Mouse (Mus musculus) adrenal gland, postnatal 25 days (tissue): Measurements from ENCODE around the gene Ablim2. TPM values are rescaled to one million over a fixed set of nuclear protein-coding genes. Genes with fewer than 3 reads are reported as not detected.
A peak's percentile ranks its signal among the peaks of the same experiment; 100 is the strongest.

Experiments
- DNase-seq: peaks from one replicate; pipeline ENCODE4 v3.0.0; 2021; ENCODE audit warnings: mixed read lengths
- total RNA-seq: library from RNA; stranded (reverse); gene quantifications from 2 replicates; pipeline ENCODE4 v1.2.3, GENCODE M21; 2021

The Ablim2 gene
- total RNA-seq, 1 experiment from 2014 or later = 7.8 TPM

DNA sequence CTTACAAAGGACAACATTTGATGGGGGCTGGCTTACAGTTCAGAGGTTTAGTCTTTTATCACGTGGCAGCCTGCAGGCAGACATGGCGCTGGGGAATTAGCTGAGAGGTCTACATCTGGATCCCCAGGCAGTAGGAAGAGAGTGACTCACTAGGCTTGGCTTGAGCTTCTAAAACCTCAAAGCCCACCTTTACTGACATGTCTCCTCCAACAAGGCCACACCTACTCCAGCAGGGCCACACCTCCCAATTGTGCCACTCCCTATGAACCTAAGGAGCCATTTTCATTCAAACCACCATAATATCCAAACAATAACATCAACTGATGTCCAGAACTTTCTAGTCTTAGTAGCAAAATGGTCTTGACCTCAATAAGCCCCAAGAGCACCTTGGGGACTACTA, 12.6 kb downstream of the Ablim2 start:
- no peak for DNase-seq

DNA sequence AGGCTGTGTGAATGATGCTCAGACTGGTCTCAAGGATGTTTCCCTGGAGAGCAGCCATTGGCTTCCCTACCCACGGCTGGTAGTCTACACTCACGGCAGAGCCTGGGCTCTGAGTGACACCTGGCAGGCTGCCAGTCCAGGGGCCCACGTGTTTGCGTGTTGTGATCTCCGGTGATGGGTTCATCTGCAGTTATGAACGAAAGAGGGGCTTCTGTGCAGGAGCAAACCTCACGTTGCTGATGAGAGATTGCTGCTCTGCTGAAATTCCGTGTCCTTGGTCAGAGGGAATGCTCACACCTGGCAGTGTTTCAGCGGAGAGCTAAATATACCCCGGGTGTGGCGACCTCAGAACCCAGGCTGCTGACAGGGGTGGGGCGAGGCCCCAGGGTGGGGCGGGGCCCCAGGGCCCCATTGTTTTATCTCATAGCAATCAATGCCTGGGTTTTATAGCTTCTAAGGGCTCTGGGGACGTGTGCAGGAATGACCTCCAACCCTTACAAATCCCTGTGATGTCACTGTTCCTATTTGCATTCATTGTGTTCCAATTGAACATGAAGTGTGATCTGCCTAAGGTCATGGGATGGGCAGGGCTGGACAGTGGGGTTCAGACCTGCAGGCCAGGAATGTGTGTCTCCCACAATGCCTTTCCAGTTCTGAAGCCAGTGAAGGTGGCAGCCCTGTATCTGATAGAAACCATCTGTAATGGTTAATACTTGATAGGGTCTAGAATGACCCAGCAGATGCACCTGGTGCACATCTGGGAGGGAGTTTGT, 13.4 kb downstream of the Ablim2 start:
- peak; percentile 74 for DNase-seq

DNA sequence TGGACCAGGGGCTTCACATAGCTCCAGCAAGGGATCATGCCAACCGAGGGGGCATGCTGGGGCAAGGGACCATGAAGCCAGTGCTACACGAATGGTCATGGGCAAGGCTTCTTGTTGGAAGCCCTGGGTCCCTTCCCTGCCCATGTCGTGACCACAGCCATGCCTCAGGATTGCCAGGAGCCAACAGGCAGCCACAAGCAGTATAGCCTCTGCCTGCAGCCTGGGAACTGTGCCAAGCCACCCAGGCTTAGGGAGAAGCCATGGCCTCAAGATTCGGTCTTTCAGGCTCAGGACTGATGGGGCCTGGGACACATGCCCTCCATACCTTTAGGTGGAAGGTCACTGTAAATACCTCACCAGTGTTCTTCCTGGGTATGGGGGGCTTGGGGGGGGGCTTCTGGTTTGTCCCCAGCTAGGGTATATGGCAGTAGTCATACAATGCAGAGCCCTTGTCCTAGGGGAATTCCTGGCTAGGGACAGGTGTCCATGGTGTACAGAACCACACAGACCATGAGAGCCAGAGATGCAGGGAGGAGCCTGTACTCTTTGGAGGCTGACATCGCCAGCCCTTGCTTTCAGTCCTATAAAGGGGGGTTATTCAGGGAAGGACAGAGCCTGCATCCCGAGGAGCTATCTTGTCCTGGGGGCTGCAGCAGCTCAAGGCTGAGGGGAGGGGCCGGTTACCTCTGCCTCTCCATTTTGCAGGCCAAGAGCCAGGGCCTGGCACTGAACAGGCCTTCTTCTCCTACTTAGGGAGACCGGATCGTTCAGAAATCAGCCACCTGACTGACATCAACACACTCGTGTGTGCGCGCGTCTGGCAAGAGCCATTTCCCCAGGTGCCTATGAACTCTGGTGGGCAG, 15.8 kb downstream of the Ablim2 start:
- DNase-seq = peak; percentile 70

DNA sequence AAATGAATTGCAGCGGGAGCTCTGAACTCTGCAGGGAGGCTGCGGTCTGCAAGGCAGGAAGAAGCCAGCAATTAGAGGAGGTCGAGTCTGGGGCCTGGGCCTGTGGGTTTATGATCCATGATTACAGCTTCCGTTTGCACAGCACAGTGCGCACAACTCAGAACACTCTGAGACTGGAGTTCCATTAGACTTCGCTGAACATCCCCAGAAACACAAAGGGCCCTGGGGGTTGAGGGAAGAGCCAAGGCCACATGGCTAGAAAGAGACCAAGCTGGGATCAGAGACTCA, 16.4 kb downstream of the Ablim2 start:
- DNase-seq = no peak

DNA sequence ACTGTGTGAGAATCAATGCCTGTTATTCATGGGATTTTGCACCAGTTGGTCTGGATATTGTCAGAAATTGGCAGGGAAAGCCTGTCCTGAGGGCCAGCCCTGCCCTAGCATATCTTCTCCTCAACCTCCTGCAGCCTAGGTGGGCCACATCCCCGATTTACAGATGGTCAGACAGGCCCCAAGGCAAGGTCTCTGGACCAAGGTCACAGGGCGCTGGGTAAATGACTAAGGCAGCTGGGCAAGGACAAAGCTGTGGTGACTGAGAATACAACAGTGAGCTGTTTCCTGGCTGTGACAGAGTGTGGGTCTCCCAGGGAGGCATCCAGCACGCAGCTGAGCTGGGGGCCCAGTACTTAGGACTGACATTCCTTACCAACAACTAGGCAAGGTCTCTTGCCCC, 23.4 kb downstream of the Ablim2 start:
- peak; percentile 32 for DNase-seq

DNA sequence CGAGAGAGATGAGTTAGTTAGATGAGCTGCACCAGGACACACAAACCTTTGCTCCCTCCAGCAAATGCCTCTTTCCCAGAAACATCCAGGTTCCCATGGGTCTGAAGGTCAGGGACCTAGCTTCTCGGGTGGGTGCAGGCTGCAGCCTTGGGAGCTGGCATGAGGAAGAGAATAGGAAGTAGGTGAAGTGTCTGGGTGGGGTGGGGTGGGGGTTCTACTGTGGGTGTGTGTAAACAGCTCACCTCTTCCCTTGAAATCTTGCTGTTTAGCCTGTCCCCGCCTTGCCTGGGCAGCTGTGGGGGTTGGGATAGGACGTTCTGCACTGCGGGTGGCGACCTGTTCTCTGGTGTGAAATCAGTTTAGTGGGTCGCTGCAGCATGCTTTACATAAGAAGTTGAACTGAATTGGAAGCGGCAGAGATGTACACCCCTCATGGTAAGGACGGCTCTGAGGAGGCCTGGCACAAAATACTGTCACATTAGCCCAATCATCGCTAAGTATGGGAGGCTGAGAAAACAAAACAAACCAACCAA, 25.0 kb downstream of the Ablim2 start:
- DNase-seq = no peak

DNA sequence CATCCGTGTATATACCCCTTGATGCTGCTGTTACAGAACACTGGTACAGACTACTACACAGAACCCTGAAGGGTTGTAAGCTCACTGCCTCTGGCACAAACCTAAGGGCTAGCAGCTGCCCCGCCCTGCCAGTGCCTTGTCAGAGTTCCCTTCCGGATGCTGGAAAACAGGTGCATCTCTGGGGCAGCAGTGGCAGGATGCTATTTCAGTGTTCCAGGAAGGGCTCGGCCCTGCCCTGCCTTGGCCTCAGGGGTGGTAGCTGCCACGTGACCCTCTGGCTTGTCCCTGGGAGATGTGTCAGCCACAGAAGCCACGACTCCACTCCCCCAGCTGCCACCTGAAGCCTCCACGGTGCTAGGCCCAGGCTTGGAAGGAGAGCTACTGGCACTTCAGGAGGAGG, 28.2 kb downstream of the Ablim2 start:
- no peak for DNase-seq

DNA sequence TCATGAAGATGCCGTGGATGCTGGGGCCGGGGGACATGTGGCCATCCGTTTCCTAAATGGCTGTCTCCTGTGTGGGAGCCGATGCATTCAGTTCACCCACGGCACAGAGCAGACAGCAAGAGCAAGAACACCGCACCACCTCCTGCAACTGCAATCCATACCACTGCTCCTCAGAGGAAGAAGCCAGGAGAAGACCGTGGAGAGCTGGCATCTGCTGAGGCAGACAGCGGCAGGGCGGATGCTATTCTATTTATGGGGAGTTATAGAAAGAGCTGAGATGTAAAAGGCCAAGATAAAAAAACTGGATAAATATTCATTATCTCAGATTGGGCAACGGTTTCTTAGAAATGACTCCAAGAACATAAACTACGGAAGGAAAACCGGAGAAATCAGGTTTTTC, 30.2 kb downstream of the Ablim2 start:
- no peak for DNase-seq

DNA sequence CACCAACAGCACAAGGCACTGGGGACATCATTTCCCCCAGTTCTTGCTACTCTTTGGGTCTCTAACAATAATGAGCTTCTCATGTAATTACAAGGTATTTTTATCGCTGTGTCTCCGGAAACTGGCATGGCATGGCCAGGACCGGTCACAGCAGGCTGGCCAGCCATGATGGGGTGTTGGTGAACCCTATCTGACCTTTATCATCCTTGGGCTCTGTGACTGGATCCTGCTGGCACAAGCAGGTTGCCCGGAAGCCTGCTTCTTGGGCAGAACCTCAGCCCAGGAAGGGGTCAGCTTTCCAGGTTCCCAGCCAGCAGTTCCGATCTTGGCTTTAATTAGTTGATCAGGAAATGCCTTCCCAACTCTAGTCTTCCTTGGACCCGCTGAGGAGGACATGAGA, 31.0 kb downstream of the Ablim2 start:
- DNase-seq = no peak

DNA sequence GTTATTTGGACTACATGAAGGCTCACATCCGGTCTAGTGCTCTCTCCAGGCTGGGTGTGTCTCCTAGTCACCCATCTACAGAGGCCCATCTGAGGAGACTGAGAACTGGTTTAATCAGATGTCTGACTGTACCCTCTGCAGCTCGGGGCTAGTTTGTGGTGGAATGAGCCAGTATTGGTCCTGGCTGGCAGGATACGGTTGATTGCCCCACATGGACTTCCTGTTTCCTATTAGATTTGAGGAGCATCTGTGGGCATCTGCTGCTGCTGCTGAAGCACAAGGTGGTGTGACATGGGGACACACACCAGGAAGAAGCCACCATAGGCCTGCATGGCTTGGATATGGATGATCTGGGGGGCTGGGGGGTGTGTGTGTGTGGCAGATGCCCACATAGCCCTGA, 32.0 kb downstream of the Ablim2 start:
- DNase-seq = no peak

DNA sequence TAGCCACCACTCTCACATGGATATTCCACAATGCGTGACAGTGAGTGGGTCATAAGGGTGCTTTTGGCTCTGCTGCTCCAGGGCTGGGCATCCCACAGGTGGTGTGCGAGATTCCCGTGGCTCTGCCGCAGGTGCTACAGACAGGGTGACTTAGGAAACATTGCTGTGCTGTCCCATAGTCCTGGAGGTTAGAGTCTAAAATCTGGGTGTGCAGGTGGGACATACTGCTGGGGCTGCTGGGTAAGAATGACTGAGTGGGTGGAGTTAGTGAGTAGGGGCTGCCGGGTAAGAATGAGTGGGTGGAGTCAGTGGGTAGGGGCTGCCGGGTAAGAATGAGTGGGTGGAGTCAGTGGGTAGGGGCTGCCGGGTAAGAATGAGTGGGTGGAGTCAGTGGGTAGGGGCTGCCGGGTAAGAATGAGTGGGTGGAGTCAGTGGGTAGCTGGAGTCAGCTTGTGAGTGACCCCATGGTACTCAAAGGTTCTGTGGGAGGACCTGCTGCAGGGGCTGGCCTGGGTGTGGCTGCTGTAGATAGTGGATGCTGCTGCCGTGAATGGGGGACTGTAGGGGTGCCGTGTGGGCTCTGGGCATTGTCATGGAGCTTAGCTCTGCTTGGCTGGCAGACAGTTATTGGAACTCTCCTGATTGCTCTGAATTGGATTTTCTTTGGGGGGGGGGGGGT, 32.8 kb downstream of the Ablim2 start:
- no peak for DNase-seq

DNA sequence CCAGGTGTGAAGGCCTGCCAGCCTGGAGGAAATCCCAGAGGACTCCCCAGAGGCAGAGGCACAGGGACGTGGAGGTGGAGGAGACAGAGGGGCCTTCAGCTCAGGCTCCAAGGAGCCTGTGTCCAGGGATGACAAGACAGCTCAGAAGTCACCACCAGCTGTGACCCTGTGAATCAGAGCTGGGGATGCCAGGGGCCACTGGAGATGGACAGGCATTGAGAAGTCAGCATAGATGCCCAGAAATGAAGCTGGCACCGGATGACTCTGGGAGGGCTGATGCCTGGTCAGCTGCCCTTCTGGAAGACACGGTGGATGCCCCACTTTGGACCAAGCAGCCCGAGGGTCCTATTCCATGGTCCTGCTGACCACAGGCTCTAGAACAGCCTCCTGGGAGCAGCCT, 36.3 kb downstream of the Ablim2 start:
- DNase-seq = no peak

DNA sequence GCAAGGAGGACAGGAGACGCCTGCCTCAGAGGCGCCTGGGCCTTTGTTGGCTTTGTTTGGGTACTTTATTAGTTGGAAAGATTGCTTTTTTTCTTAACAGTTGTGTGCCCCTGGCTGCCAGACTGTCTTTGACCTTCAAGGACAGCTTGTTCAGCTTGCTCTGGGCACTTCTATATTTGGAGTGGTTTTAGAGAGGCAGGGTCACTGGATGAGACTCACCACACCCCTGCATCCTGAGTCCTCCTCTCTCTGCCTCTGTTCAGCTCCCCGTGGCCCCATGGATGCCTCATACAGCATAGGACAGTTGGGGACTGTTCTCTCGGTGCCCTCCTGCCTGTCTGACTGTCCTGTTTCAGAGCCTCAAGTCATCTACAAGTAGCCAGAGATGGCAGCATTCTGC, 37.3 kb downstream of the Ablim2 start:
- no peak for DNase-seq

DNA sequence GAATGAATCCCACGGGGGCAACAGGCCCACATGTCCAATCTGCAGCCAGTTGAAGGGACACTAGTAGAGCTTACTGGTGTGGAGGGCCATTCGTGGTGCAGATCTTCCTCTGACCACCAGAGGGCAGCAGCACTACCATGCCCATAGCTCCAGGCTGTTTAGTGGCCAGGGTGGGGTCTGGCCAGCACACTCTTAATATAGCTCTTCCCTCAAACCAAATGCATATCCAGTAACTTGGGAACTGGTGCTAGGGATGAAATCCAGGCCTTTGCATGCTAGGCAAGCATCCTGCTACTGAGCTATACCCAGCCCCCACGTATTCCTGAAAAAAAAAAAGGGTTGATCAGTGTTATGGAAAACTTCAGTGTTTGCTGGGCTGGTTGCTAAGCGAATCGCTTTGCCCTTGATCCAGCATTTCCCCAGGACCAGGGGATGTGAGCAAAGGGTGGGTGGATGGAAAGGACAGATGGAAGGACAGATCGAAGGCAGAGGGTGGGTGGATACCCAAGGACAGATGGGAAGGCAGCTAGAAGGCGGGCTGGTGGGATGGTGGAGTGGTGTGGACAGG, 37.9 kb downstream of the Ablim2 start:
- DNase-seq = peak; percentile 55

DNA sequence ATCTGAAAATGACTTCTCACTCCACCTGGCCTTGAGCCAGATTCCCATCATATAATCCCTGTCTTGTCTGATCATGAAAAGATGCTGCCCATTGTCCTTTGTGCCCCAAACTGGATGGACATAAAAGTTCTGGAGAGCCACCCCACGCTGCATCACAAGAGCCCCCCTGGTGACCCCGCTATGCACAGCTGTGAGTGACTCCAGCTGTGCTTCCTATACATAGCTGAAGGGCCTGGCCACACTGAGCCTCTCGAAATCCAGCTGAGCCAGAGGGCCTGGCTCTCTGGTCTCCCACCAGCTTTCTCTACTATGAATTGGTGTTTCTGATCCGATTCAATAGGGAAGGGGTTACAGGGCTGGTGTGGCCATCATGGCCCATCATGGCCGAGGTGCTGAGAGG, 38.5 kb downstream of the Ablim2 start:
- DNase-seq = no peak

DNA sequence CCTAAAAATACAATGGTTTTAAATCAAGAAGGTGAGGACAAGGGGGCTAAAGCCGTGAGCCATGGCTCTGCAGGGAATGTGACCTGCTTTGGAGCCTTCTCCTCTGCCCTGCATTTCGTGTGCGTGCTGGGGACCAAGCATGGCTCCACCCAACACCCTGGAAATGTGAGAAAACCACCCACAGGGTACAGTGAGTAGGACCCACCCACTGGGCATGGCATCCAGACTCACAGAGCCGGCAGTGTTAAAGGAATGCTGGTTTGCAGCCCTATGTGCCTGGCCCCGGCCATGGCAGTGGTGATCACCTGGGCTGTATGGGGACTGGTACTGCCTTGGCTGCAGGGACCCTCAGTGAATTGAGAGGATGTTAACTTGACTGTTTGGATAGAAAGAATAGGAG, 41.4 kb downstream of the Ablim2 start:
- no peak for DNase-seq

DNA sequence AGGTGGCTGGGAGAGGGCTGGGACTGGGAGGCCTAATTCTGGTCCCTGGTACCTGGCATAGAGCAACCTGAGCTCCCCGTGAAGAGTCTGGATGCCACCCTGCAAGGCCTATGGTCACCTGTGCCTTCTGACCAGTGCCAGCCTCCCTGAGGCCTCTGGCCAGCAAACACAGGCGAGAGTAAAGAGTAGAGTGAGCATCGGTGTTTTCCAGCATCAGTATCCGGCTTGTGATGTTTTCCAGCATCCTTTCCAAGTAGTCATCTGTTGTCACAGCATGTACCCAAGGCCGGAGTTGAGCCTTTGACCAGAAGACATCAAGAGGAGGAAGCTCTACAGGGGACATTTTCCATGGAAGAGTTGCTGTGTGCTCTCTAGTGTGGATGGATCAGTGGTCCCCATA, 45.7 kb downstream of the Ablim2 start:
- no peak for DNase-seq

DNA sequence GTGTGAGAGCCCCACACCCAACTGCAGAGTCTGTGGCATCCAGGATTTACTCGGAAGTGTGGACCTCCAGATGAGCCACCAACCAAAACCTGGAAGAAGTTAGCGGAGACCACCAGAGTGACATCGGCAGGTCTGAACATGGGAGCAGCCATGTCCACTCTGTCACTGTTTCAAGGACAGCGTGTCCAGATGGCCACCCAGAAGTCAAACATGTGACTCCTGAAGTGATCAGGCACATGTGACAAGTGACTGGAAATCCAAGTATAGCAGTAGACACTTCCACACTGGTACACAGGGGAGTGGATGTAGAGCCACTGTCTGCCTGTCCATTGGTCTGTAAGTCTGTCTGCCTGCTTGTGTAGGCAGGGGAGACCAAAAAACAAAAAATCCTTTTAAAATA, 47.0 kb downstream of the Ablim2 start:
- no peak for DNase-seq

DNA sequence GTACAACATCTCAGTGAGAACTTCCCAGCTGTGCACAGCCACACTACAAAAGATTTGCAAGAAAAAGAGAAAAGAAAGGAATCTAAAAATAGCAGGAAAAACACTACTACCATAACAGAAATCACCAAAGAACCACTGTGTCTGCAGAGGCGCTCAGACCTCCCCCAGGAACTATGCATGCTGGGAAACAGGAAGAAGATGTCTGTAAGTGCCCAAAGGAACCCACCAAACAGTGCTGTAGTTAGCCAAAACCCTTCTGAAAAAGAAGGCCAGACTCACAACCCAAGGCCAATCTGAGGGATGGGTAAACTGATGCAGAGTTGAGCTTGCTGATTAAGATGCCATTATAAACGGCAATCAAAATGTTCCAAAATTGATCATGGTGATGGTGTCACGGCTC, 47.5 kb downstream of the Ablim2 start:
- DNase-seq = no peak

DNA sequence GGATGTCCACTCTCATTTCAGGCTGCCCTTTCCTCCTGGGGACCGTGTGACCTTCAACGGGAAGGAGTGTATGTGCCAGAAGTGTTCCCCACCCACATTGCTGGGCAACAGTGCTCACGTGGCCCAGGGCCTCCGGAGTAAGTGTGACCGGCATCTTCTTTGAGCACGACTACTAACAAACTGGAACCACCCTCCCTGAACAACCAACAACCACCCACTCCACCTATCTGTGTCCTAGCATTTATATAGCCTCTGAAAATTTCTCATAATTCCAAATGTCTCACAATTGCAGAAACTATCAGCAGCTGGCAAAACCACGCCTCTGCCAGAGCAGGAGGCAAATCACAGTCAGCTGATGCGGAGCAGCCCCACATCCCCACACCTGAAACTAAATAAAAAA, 49.3 kb downstream of the Ablim2 start:
- no peak for DNase-seq

DNA sequence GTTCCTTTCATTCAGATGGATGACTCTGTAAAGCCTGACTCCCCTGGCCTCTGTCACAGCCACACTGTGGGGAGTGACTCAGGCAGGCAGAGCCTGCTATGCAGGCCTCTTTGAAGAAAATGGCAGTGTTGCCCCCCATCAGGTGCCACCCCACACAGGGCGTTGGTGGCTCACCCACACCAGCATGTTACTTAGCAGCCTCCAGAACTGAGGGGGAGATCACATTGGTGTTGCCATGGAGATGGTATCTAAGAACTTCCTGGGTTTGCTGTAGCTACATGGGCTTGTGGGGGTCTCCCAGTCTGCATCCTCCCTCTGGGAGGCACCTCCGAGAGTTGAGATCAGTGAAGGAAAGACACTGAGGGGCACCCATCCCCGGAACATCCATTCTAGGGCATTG, 52.8 kb downstream of the Ablim2 start:
- no peak for DNase-seq

DNA sequence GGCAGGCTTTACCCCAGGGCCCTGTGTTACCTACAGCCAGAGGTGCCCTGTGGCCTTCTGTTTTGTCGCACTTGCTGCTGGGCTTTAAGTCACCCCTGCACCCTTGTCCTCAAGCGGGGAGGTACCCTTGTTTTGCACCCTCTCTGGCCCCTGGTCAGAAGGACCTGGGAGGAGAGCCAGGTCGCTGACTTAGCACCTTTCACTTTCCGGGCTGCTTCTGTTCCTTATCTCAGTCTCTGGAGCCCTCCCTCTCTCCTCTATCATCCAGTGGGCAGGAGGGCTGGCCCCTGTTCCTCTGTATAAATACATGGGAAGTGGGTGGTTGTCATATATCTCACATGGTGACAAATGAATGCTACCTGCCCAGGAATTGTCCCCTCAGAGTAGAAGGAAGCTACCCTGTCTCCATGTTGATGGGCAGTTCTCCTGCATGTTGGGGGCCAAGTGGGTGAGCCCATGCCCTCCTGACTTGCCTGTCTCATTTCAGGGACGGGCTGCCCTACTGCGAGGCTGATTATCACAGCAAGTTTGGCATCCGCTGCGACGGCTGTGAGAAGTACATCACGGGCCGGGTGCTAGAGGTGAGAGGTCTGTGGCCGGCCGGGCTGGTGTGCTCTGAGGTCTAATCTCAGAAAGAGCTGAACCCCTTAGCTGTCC, 54.1 kb downstream of the Ablim2 start:
- DNase-seq = no peak
